Mouse (Mus musculus): ENCODE results near the gene Klrb1a. TPM values are rescaled to one million over a fixed set of nuclear protein-coding genes. Genes with fewer than 3 reads are reported as not detected.
"Not testable (repeated sequence)": the region's sequence is repeated elsewhere in the genome, so short reads cannot be mapped to it uniquely, and the experiment has no call there.

Gene Klrb1a
- not detected in 2 replicates for polyA plus RNA-seq (2016; fragmentation: Nextera tagmentation; extraction: Ambion mirVana)

GRCm38 (mm10) chr6:128623433-128623832 is at the start of gene Klrb1a:
Gene Klrb1a, minus strand, starts transcription at chr6:128623533.
- H3K9ac ChIP-seq; H3K4me1 ChIP-seq; H3K4me2 ChIP-seq; H3K27ac ChIP-seq; H3K9me3 ChIP-seq; H3K36me3 ChIP-seq (replicated peaks); ATAC-seq (ENCODE audit: low FRiP score); H3K4me3 ChIP-seq (replicated peaks); H3K27me3 ChIP-seq: not testable (repeated sequence)
- WGBS: 96% methylated on average over 5 of the region's 5 CpGs

DNA sequence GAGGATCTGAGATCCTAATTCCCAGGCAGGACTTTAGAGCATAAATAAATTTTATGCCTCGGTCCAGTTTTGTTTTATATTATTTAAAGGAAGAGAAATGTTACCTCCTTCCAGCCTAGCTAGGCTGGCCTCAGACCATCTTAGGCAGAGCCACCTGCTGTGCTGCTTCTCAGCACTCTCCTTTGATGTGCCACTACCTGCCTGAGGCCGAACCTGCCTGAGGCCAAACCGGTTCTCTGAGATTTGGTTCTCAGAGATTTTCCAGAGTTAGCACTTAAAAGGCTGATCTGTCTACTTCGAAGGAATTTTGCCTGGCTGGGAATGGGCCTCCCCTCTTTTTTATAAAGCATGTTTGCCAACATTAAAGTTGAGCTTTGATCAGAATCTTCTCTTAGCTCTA is 46.6 kb upstream of the Klrb1a start:
- no peak overlapping the region for H3K9ac ChIP-seq
- no peak overlapping the region for H3K4me2 ChIP-seq
- 66% methylated on average over 4 of the region's 4 CpGs for WGBS
- no peaks in the 10 kb centered on the region for H3K36me3 ChIP-seq (replicated peaks)
- no peaks in the 10 kb centered on the region for H3K27me3 ChIP-seq
- H3K4me3 ChIP-seq (replicated peaks): no peak overlapping the region
- H3K27ac ChIP-seq: no peak overlapping the region
- no peaks in the 10 kb centered on the region for H3K9me3 ChIP-seq
- H3K4me1 ChIP-seq: no peaks in the 10 kb centered on the region
- ATAC-seq (ENCODE audit: low FRiP score): no peak

- no peak for ATAC-seq (ENCODE audit: low FRiP score)
- Histone ChIP-seq H3K27me3 (no peaks in the 10 kb centered on the region), H3K36me3 (replicated peaks) (no peaks in the 10 kb centered on the region), H3K4me2 (no peak within 1 kb of the TSS), H3K9me3 (no peaks in the 10 kb centered on the region), H3K9ac (no peak within 1 kb of the TSS), H3K27ac (no peak within 1 kb of the TSS), H3K4me1 (no peaks in the 10 kb centered on the region), H3K4me3 (replicated peaks) (no peak within 1 kb of the TSS)
- 15% methylated on average over 1 of the region's 1 CpGs for WGBS
These were observed 38.9 kb upstream of the Klrb1a start, which contains the start of gene Clec2h for GRCm38 (mm10) chr6:128662206-128662605. Gene Clec2h, plus strand, starts transcription at chr6:128662385.

DNA sequence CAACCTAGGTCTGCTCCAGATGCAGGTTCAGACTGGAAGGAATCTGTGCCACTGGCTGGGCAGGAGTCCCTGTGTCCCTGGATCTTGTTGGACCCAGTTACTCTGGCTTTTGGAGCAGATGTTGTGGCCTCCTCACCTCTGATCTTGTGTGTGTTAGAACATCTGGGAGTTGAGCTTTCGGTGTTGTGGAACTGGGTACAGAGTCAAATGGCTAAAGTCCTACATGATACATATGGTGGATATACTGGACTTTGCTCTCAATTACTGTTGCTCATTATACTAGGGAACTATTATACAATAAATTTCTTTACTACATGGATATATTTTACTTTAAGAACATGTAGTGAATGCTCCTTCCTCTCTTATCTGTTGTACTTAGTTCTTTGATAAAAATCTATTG is 37.9 kb upstream of the Klrb1a start:
- no peak overlapping the region for H3K9ac ChIP-seq
- H3K27ac ChIP-seq: no peak overlapping the region
- H3K36me3 ChIP-seq (replicated peaks): no peaks in the 10 kb centered on the region
- H3K27me3 ChIP-seq: no peaks in the 10 kb centered on the region
- H3K4me2 ChIP-seq: no peak overlapping the region
- no peak for ATAC-seq (ENCODE audit: low FRiP score)
- no peak overlapping the region for H3K4me3 ChIP-seq (replicated peaks)
- 83% methylated on average over 1 of the region's 1 CpGs for WGBS
- H3K4me1 ChIP-seq: no peaks in the 10 kb centered on the region
- H3K9me3 ChIP-seq: no peaks in the 10 kb centered on the region

DNA sequence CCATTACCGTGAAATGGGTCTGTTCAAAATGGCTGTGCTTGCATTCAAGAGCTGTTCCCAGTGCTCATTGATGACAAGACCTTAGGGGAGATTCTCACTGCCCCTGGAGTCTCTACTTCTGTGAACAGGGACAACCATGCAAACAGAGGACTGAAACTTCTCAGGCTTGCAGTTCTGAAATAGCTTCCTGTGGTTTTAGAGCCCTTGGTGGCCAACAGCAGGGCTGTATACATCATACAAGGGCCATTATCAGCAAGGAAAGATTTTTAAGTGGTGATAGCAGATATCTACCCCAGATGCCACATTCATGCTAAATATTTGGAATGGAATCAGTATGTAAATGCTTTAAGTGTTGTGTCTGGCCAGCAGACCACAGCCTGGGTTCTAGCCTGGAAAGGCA is 29.6 kb upstream of the Klrb1a start:
- ATAC-seq (ENCODE audit: low FRiP score): no peak
- H3K4me1 ChIP-seq: no peaks in the 10 kb centered on the region
- no peaks in the 10 kb centered on the region for H3K36me3 ChIP-seq (replicated peaks)
- H3K4me2 ChIP-seq: no peak overlapping the region
- H3K4me3 ChIP-seq (replicated peaks): no peak overlapping the region
- no peak overlapping the region for H3K9ac ChIP-seq
- no peaks in the 10 kb centered on the region for H3K27me3 ChIP-seq
- WGBS: 95% methylated on average over 1 of the region's 1 CpGs
- H3K27ac ChIP-seq: no peak overlapping the region
- H3K9me3 ChIP-seq: no peaks in the 10 kb centered on the region

GRCm38 (mm10) chr6:128650827-128651226 is 27.5 kb upstream of the Klrb1a start:
- not testable (repeated sequence) for ATAC-seq (ENCODE audit: low FRiP score); H3K4me2 ChIP-seq

GRCm38 (mm10) chr6:128650187-128650586 is 26.9 kb upstream of the Klrb1a start:
- 90% methylated on average over 1 of the region's 1 CpGs for WGBS
- H3K9ac ChIP-seq: no peak overlapping the region

More at GRCm38 (mm10) chr6:128650827-128651226, 27.5 kb upstream of the Klrb1a start:
- not testable (repeated sequence) for H3K27me3 ChIP-seq; H3K9me3 ChIP-seq; H3K4me3 ChIP-seq (replicated peaks); H3K27ac ChIP-seq; H3K4me1 ChIP-seq; H3K9ac ChIP-seq; H3K36me3 ChIP-seq (replicated peaks)
- 88% methylated on average over 7 of the region's 7 CpGs for WGBS

GRCm38 (mm10) chr6:128649681-128650080 is 26.3 kb upstream of the Klrb1a start:
- Histone ChIP-seq H3K36me3 (replicated peaks) (no peaks in the 10 kb centered on the region), H3K9ac (no peak overlapping the region), H3K4me3 (replicated peaks) (no peak overlapping the region), H3K27ac (no peak overlapping the region), H3K4me1 (no peaks in the 10 kb centered on the region), H3K4me2 (no peak overlapping the region), H3K9me3 (no peaks in the 10 kb centered on the region), H3K27me3 (no peaks in the 10 kb centered on the region)
- ATAC-seq (ENCODE audit: low FRiP score): no peak
- 97% methylated on average over 3 of the region's 3 CpGs for WGBS

More at GRCm38 (mm10) chr6:128650187-128650586, 26.9 kb upstream of the Klrb1a start:
- Histone ChIP-seq H3K9me3 (no peaks in the 10 kb centered on the region), H3K4me2 (no peak overlapping the region), H3K27ac (no peak overlapping the region), H3K4me1 (no peaks in the 10 kb centered on the region), H3K36me3 (replicated peaks) (no peaks in the 10 kb centered on the region), H3K27me3 (no peaks in the 10 kb centered on the region), H3K4me3 (replicated peaks) (no peak overlapping the region)
- ATAC-seq (ENCODE audit: low FRiP score): no peak

DNA sequence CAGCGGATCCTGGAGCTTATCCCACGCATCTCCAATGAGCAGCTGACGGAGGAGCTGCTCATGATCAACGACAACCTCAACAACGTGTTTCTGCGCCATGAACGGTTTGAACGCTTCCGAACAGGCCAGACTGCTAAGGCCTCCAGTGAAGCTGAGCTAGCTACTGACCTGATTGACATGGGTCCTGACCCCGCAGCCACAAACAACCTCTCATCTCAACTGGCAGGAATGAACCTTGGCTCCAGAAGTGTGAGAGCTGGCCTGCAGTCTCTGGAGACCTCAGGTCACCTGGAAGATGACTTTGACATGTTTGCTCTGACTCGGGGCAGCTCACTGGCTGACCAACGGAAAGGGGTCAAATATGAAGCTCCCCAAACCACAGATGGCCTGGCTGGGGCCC is 22.4 kb upstream of the Klrb1a start:
- H3K4me3 ChIP-seq (replicated peaks); H3K4me1 ChIP-seq; H3K27ac ChIP-seq; H3K36me3 ChIP-seq (replicated peaks); H3K27me3 ChIP-seq; H3K4me2 ChIP-seq; H3K9me3 ChIP-seq; H3K9ac ChIP-seq; ATAC-seq (ENCODE audit: low FRiP score): not testable (repeated sequence)
- WGBS: 95% methylated on average over 12 of the region's 12 CpGs

GRCm38 (mm10) chr6:128644694-128645093 is 21.4 kb upstream of the Klrb1a start:
- ATAC-seq (ENCODE audit: low FRiP score); H3K4me3 ChIP-seq (replicated peaks); H3K36me3 ChIP-seq (replicated peaks); H3K27me3 ChIP-seq; H3K9ac ChIP-seq; H3K4me2 ChIP-seq; H3K27ac ChIP-seq; H3K4me1 ChIP-seq; H3K9me3 ChIP-seq: not testable (repeated sequence)
- WGBS: 97% methylated on average over 20 of the region's 20 CpGs

GRCm38 (mm10) chr6:128643999-128644398 is 20.7 kb upstream of the Klrb1a start:
- Histone ChIP-seq H3K9me3 (no peaks in the 10 kb centered on the region), H3K4me3 (replicated peaks) (no peak overlapping the region), H3K9ac (no peak overlapping the region), H3K4me1 (no peaks in the 10 kb centered on the region), H3K27ac (no peak overlapping the region), H3K4me2 (no peak overlapping the region), H3K27me3 (no peaks in the 10 kb centered on the region), H3K36me3 (replicated peaks) (no peaks in the 10 kb centered on the region)
- ATAC-seq (ENCODE audit: low FRiP score): no peak
- 62% methylated on average over 2 of the region's 2 CpGs for WGBS

- no peak overlapping the region for H3K27ac ChIP-seq
- no peak overlapping the region for H3K9ac ChIP-seq
- no peaks in the 10 kb centered on the region for H3K27me3 ChIP-seq
- WGBS: 85% methylated on average over 2 of the region's 2 CpGs
- no peaks in the 10 kb centered on the region for H3K4me1 ChIP-seq
- H3K4me3 ChIP-seq (replicated peaks): no peak overlapping the region
- no peak for ATAC-seq (ENCODE audit: low FRiP score)
- no peaks in the 10 kb centered on the region for H3K36me3 ChIP-seq (replicated peaks)
- no peaks in the 10 kb centered on the region for H3K9me3 ChIP-seq
- no peak overlapping the region for H3K4me2 ChIP-seq
These were observed 17.9 kb upstream of the Klrb1a start for GRCm38 (mm10) chr6:128641116-128641716.

DNA sequence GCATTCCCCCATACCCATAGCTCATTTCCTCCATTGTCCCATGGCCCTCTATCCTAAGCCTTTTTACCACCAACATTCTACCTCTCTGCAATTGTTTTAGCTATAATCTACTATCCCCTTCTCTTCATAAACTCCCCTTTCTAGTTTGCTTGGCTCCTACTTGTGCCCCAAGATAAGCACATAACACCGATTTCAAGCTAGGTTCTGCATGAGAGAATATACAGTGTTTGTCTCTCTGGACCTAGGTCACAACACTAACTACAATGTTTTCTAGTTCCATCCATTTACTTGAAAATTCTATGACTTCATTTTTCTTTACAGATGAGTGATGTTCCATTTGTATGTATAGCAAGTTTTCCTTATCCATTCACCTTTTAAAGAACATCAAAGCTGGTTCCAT is 17.3 kb upstream of the Klrb1a start:
- no peaks in the 10 kb centered on the region for H3K27me3 ChIP-seq
- no peak for ATAC-seq (ENCODE audit: low FRiP score)
- no peaks in the 10 kb centered on the region for H3K9me3 ChIP-seq
- H3K4me2 ChIP-seq: no peak overlapping the region
- 98% methylated on average over 1 of the region's 1 CpGs for WGBS
- H3K4me3 ChIP-seq (replicated peaks): no peak overlapping the region
- no peaks in the 10 kb centered on the region for H3K4me1 ChIP-seq
- H3K27ac ChIP-seq: no peak overlapping the region
- H3K36me3 ChIP-seq (replicated peaks): no peaks in the 10 kb centered on the region
- H3K9ac ChIP-seq: no peak overlapping the region
